Mouse (Mus musculus): ENCODE results near the gene Tmem178. TPM values are rescaled to one million over a fixed set of nuclear protein-coding genes. Genes with fewer than 3 reads are reported as not detected.
"Not testable (repeated sequence)": the region's sequence is repeated elsewhere in the genome, so short reads cannot be mapped to it uniquely, and the experiment has no call there.

The Tmem178 gene
- polyA plus RNA-seq, 1 experiment: not detected

DNA sequence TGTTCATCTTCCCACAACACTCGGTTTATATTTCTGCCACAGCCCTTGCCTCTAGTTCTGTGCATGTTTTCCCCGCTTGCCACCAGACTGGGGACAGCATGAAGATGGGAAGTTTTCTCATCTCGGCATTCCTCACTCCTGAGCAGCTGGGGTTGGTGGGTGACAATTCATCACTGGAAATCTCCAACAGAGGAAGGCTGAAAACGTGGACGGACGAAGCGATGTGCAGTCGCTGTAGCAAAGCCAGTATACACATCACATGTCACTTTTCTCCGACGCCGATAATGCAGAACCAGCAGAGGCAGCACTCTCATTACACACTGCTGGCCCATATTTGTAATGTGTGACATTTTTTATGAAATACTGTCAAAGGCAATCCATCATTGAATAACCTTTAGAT is 2.6 kb upstream of the Tmem178 start:
- 0 out of 2 replicates have a peak, but pooled peaks cover 9% of the 10 kb centered on the region for H3K9me3 ChIP-seq
- no peak for TF ChIP-seq FLI1 (IDR thresholded peaks at IDR 0.05; ENCODE audit: low read length)
- no peak for TF ChIP-seq GATA1 (IDR thresholded peaks at IDR 0.05; ENCODE audit: borderline replicate concordance, low read length)
- H3K36me3 ChIP-seq (replicated peaks; ENCODE audit: low read length): no peaks in the 10 kb centered on the region
- peaks cover 45% of the 10 kb centered on the region for H3K27me3 ChIP-seq (replicated peaks)
- H3K4me1 ChIP-seq: peaks cover 19% of the 10 kb centered on the region
- no peak overlapping the region for H3K4me3 ChIP-seq (replicated peaks)

DNA sequence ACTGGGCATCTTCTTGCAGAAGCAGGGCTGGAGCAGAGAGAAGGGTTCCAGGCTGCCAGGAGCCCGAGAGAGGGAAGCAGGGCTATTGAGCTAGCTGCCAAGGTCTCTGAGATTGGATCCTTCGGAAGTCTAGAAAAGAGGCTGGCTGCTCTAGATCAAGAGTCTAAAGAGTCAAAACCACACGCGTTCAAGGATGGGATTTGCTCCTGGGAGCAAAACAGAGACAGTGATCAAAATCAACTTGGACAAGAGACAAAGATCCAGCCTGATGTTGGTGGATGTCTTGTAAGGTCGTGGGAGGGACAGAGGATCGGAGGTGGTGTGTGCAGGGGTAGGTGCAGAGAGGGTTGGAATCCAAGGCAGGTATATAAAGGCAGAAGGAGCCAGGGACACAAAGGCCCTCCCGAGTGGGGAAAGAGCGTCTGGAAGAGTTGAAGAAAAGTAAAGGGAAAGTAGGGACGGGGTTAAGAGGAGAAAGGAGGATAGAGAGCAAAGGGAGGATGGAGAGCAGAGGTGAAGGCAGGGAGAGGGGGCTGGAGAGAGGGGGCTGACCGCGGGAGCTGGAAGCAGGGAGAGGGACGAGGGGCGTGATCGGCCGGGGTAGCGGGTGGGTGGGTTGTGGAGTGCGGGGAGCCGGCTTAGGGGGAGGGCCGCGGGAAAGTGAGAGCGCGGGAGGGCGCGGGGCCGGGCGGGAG is 450 bp upstream of the Tmem178 start:
- Histone ChIP-seq H3K9me3 (peaks cover 11% of the 10 kb centered on the region), H3K4me3 (replicated peaks) (peak overlapping the region; percentile 86), H3K27me3 (replicated peaks) (peaks cover 57% of the 10 kb centered on the region), H3K36me3 (replicated peaks; ENCODE audit: low read length) (no peaks in the 10 kb centered on the region), H3K4me1 (peaks cover 19% of the 10 kb centered on the region)
- no peak for TF ChIP-seq GATA1 (IDR thresholded peaks at IDR 0.05; ENCODE audit: borderline replicate concordance, low read length)
- TF ChIP-seq FLI1 (IDR thresholded peaks at IDR 0.05; ENCODE audit: low read length): no peak

DNA sequence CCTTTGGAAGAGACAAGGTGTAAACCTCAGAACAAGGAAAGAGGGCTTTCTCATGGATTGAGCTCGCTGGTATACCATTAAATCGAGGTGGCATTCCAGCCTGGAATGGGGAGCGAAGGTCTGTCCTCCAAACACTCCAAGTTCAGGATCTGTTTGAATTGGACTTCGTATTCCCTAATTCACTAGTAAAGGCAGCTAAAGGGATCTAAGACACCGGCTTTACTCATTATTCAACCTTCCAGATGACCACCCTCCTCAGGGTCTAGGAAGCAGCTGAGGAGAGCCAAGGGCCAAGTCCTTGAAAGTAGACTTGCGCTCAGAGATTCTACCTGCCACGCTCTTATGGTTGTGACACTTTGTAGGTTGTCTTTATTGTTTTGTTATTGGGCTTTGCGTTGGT is 1.1 kb downstream of the Tmem178 start:
- Histone ChIP-seq H3K4me1 (peaks cover 14% of the 10 kb centered on the region), H3K9me3 (peaks cover 10% of the 10 kb centered on the region), H3K27me3 (replicated peaks) (peaks cover 60% of the 10 kb centered on the region)
- not testable (repeated sequence) for H3K36me3 ChIP-seq (replicated peaks; ENCODE audit: low read length); H3K4me3 ChIP-seq (replicated peaks)

DNA sequence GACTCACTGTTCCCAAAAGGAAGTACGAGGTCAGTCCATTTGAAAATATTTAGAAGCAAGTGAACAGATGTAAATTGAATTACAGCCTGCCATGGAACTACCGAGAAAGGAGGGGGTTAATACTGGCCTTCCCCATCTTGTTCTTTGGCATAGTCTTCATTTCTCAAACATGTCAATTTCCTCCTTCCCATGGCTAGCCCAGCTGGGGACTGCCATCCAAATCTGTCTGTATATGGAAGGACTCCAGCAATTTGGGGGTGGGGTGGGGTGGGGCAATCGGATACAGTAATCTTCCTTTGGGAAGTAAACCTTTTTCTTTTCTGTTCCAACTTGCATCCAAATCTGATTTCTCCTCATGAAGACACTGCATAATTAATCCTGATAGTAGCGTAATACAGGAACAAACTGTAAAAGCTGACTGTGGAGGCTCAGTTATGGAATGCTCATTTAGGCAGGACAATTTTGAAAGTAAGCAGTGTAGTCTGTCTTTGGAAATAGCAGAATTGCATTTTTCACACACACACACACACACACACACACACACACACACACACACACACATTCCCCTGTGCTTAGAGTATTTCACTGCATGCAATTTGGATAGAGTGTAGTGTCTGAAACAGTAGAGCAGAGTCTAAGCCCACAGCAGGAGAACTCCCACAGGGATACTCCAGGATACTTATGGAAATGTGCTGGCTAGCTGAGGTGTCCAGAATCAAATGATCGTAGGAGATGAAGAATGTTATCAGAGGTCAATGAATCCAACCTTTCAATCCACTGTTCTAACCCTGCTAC is 1.9 kb downstream of the Tmem178 start:
- no peak for TF ChIP-seq FLI1 (IDR thresholded peaks at IDR 0.05; ENCODE audit: low read length)
- no peak for TF ChIP-seq GATA1 (IDR thresholded peaks at IDR 0.05; ENCODE audit: borderline replicate concordance, low read length)
- peaks cover 59% of the 10 kb centered on the region for H3K27me3 ChIP-seq (replicated peaks)
- H3K9me3 ChIP-seq: peaks cover 10% of the 10 kb centered on the region
- H3K4me3 ChIP-seq (replicated peaks): no peak overlapping the region
- H3K36me3 ChIP-seq (replicated peaks; ENCODE audit: low read length): no peaks in the 10 kb centered on the region
- peaks cover 14% of the 10 kb centered on the region for H3K4me1 ChIP-seq

DNA sequence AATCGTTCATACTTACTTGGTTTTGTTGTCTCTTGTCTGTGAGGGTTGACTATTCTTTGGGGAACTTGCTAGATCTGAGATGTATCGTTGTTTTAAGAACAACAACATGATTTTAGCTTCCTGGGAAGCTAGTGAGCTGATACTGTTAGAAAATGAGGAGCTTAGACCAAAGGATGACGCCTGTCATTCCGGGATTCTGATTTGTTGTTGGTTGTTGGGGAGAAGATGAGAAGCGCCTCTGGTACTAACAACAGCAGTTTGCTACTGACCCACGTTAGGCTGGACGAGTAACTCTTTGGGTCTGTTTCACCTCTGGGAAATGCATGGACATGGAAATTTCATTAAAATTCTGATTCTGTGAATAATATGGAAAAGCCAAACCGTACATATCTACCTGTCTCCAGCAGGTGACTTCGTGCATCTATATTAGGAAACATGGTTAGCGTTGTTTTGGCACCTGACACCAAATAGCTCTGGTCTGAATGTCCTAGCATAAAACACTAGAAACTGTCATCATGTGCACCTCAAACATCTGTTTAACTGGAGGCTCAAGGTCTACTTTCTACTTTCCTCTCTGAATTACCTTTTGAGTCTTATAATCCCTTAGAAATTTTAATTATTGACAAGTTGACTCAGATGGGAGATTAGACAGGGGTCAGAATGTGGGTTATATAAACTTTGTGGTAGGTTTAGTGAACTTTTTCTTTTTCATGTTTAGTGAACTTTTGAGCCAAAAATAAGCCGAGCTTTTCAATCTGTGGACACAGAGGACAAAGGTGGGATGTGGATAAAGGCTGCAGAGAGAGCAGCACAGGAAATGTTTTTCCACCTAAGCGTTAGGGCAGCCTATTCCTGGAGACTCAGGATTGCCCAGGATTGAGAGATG is 2.9 kb downstream of the Tmem178 start:
- no peak for TF ChIP-seq FLI1 (IDR thresholded peaks at IDR 0.05; ENCODE audit: low read length)
- no peak for TF ChIP-seq GATA1 (IDR thresholded peaks at IDR 0.05; ENCODE audit: borderline replicate concordance, low read length)
- H3K36me3 ChIP-seq (replicated peaks; ENCODE audit: low read length): no peaks in the 10 kb centered on the region
- H3K4me3 ChIP-seq (replicated peaks): no peak overlapping the region
- peaks cover 54% of the 10 kb centered on the region for H3K27me3 ChIP-seq (replicated peaks)
- H3K4me1 ChIP-seq: peaks cover 14% of the 10 kb centered on the region
- peaks cover 10% of the 10 kb centered on the region for H3K9me3 ChIP-seq

DNA sequence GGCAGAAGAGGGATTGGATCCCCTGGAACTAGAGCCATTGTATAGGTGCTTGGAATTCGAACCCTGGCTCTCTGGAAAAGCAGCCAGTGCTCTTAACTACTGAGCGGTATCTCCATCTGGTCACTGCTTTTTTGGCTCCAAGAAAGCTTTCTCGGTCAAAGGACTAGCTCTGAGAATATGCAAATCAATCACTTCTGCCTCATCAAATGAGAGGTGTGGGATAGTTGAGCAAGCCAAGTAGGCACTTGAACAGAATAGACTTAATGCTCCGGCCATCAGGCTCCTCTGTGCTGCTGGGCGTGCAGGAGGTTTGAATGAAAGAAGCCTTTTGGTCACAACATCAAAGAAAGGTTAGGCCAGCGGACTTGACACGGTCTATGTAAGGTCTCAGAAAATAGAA is 5.0 kb downstream of the Tmem178 start:
- Histone ChIP-seq H3K4me1 (peaks cover 6% of the 10 kb centered on the region), H3K36me3 (replicated peaks; ENCODE audit: low read length) (no peaks in the 10 kb centered on the region), H3K4me3 (replicated peaks) (no peak overlapping the region), H3K9me3 (peaks cover 6% of the 10 kb centered on the region), H3K27me3 (replicated peaks) (peaks cover 36% of the 10 kb centered on the region)
- TF ChIP-seq FLI1 (IDR thresholded peaks at IDR 0.05; ENCODE audit: low read length): no peak
- no peak for TF ChIP-seq GATA1 (IDR thresholded peaks at IDR 0.05; ENCODE audit: borderline replicate concordance, low read length)

DNA sequence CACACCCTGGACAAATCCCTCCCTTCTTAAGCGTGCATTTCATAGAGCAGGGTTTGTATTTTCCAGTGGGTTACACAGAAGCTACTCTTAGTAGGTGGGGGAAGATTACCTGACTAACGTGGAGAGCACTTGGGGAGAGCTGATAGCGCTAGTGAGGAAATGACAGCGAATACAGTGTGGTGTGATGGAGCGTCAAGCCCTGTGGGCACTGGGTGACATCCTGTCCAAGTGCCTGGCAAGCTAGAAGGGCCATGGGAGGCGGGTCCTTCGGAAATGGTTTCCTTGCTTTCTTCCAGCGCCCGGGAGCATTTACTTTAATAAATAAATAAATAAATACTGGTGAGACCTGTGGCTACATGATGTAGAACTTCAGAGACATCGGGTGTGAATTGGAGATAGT is 5.5 kb downstream of the Tmem178 start:
- no peak overlapping the region for H3K4me3 ChIP-seq (replicated peaks)
- H3K27me3 ChIP-seq (replicated peaks): peaks cover 31% of the 10 kb centered on the region
- H3K4me1 ChIP-seq: peaks cover 1% of the 10 kb centered on the region
- TF ChIP-seq FLI1 (IDR thresholded peaks at IDR 0.05; ENCODE audit: low read length) (no peak), GATA1 (IDR thresholded peaks at IDR 0.05; ENCODE audit: borderline replicate concordance, low read length) (no peak)
- H3K9me3 ChIP-seq: peaks cover 6% of the 10 kb centered on the region
- no peaks in the 10 kb centered on the region for H3K36me3 ChIP-seq (replicated peaks; ENCODE audit: low read length)

DNA sequence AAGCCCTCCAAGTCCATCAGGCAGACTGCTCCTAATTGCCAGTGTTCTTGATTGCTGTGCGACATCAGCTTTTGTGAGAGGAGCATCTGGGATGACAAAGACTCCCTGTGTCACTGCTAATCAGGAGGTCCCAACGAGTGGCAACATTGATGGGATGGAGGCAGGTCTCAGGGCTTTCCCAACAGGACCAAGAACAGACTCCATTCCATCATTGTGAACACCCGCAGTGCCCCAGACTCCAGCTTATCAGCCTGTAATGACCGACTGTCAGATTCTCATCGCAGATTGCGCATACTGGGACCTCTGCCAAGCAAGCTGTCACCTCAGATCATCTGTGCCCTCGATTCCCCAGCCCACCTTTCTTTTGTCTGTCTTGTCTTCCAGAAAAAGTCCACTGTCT is 7.9 kb downstream of the Tmem178 start:
- Histone ChIP-seq H3K36me3 (replicated peaks; ENCODE audit: low read length) (no peaks in the 10 kb centered on the region), H3K4me1 (no peaks in the 10 kb centered on the region), H3K27me3 (replicated peaks) (peaks cover 17% of the 10 kb centered on the region), H3K9me3 (peaks cover 6% of the 10 kb centered on the region), H3K4me3 (replicated peaks) (no peak overlapping the region)
- no peak for TF ChIP-seq FLI1 (IDR thresholded peaks at IDR 0.05; ENCODE audit: low read length)
- TF ChIP-seq GATA1 (IDR thresholded peaks at IDR 0.05; ENCODE audit: borderline replicate concordance, low read length): no peak

DNA sequence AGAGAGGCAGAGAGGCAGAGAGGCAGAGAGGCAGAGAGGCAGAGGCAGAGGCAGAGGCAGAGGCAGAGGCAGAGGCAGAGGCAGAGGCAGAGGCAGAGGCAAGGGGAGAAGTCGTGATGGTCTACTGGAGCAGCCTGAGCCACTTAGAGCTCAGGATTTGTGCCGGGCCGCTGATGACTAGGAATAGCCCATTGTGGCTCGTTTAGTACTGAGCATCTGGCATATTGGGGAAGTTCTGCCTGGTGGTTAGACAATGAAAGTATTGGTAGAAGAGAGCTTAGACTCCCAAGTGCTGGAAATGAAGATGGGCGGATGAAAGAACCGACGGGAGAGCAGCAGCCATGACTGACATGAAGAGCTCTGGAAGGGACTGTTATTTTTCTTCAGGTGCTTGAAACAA is 11.0 kb downstream of the Tmem178 start:
- Histone ChIP-seq H3K9me3 (peaks cover 8% of the 10 kb centered on the region), H3K36me3 (replicated peaks; ENCODE audit: low read length) (no peaks in the 10 kb centered on the region), H3K4me3 (replicated peaks) (no peak overlapping the region), H3K27me3 (replicated peaks) (peaks cover 12% of the 10 kb centered on the region), H3K4me1 (no peaks in the 10 kb centered on the region)
- TF ChIP-seq GATA1 (IDR thresholded peaks at IDR 0.05; ENCODE audit: borderline replicate concordance, low read length) (no peak), FLI1 (IDR thresholded peaks at IDR 0.05; ENCODE audit: low read length) (no peak)

Measured in megakaryocyte, embryonic 14.5 days (primary cell).